Mouse (Mus musculus) midbrain, embryonic 15.5 days (tissue): ENCODE measurements around the gene Hemgn. TPM values are rescaled to one million over a fixed set of nuclear protein-coding genes. Genes with fewer than 3 reads are reported as not detected.

ENCODE experiments used
- ATAC-seq: fragments of 200-750 bp; cut with Nextera tagmentation; replicated peaks from 2 replicates; pipeline ENCODE4 v1.8.0; 2017; ENCODE audit warnings: moderate TSS enrichment
- H3K27ac ChIP-seq: fragments of 300-500 bp; sonication (generic); 2 replicates; pipeline ENCODE4 v1.5.1; 2015; ENCODE audit warnings: mild to moderate bottlenecking, inconsistent platforms
- H3K27me3 ChIP-seq: fragments of 300-500 bp; sonication (generic); replicated peaks from 2 replicates; pipeline ENCODE4 v1.6.1; 2015; ENCODE audit warnings: inconsistent platforms
- H3K36me3 ChIP-seq: fragments of 300-500 bp; sonication (generic); replicated peaks from 2 replicates; pipeline ENCODE4 v1.6.1; 2015; ENCODE audit warnings: inconsistent platforms
- H3K4me1 ChIP-seq: fragments of 300-500 bp; sonication (generic); 2 replicates; pipeline ENCODE4 v1.6.1; 2015; ENCODE audit warnings: inconsistent platforms
- H3K4me2 ChIP-seq: fragments of 300-500 bp; sonication (generic); 2 replicates; pipeline ENCODE4 v1.6.1; 2015; ENCODE audit warnings: inconsistent platforms, mild to moderate bottlenecking, moderate library complexity
- H3K4me3 ChIP-seq: fragments of 300-500 bp; sonication (generic); 2 replicates; pipeline ENCODE4 v1.5.1; 2015; ENCODE audit warnings: mild to moderate bottlenecking, inconsistent platforms
- H3K9ac ChIP-seq: fragments of 300-500 bp; sonication (generic); 2 replicates; pipeline ENCODE4 v1.6.1; 2015; ENCODE audit warnings: mild to moderate bottlenecking, inconsistent platforms
- H3K9me3 ChIP-seq: fragments of 300-500 bp; sonication (generic); 2 replicates; pipeline ENCODE4 v1.6.1; 2016; ENCODE audit warnings: inconsistent platforms
- WGBS: fragments of 180-500 bp; shearing (Covaris S2); methylation state at CpG from one replicate; pipeline ENCODE4 v1.1.7; 2015; ENCODE audit warnings: mixed read lengths; 5-methylcytosine and 5-hydroxymethylcytosine counted together
- polyA plus RNA-seq: library from polyadenylated mRNA; unstranded; fragments of >200 nt; fragmentation: Nextera tagmentation; extraction: Ambion mirVana; gene quantifications from 2 replicates; pipeline ENCODE4 v1.2.1, GENCODE M21; 2015

Gene Hemgn
- 0.14 and 0.59 TPM in 2 replicates for polyA plus RNA-seq

DNA sequence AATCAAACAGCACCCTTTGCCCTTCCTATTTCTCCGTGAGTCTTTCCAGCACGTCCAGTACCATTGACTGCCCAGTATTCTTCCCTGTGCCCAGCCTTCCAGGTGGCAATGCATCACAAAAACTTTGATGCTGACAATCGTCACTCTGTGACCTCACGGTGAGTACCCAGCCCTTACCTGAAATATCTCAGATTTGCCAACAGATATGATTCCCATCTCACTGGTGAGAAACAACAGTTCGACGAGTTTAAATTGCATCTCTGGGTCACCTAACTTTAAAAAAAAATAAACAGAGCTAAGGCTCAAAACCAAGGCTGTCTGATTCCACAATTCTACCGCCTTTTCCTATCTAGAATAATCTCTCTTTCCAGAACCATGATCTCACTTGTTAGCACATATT lies at the start of gene Hemgn:
Gene Hemgn (minus strand): TSS at position 101 of the 400 bp plus-strand sequence.
- H3K9me3 ChIP-seq, result no peaks in the 10 kb centered on the region
- no peak within 1 kb of the TSS for H3K4me2 ChIP-seq
- no peak within 1 kb of the TSS for H3K27ac ChIP-seq
- no peaks in the 10 kb centered on the region for H3K36me3 ChIP-seq
- H3K27me3 ChIP-seq, result no peaks in the 10 kb centered on the region
- no peaks in the 10 kb centered on the region for H3K4me1 ChIP-seq
- WGBS, result 84% methylated on average over 7 of the region's 7 CpGs
- no peak within 1 kb of the TSS for H3K9ac ChIP-seq
- ATAC-seq, result no peak
- H3K4me3 ChIP-seq, result no peak within 1 kb of the TSS

DNA sequence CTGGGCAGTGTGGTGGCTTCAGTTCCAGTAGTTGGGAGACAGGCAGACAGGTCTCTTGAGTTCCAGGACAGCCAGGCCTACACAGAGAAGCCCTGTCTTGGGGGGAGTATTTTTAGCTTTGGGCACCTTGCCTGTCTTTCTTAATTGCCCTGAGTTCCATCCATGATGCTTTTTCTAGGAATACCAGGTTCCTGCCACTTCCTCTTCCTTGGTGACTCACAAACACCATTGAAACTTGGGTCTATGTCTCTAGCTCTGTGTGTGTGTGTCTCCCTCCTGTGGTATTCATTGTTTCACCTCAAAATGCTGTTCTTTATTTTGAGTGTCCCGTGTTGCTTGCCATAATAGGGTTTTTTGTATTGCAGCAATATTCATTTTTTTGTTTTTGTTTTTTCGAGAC lies 45.1 kb upstream of the Hemgn start:
- 0 out of 2 replicates have a peak, but pooled peaks cover 8% of the 10 kb centered on the region for H3K36me3 ChIP-seq
- WGBS, result 85% methylated on average over 2 of the region's 2 CpGs
- H3K4me3 ChIP-seq, result no peak overlapping the region
- H3K9ac ChIP-seq, result no peak overlapping the region
- no peaks in the 10 kb centered on the region for H3K27me3 ChIP-seq
- peaks cover 10% of the 10 kb centered on the region for H3K4me1 ChIP-seq
- no peak overlapping the region for H3K27ac ChIP-seq
- no peak for ATAC-seq
- no peak overlapping the region for H3K4me2 ChIP-seq
- no peaks in the 10 kb centered on the region for H3K9me3 ChIP-seq

- H3K27me3 ChIP-seq, result no peaks in the 10 kb centered on the region
- no peak overlapping the region for H3K9ac ChIP-seq
- peaks cover 22% of the 10 kb centered on the region for H3K4me1 ChIP-seq
- 0 out of 2 replicates have a peak, but pooled peaks cover 8% of the 10 kb centered on the region for H3K36me3 ChIP-seq
- H3K27ac ChIP-seq, result no peak overlapping the region
- H3K4me2 ChIP-seq, result no peak overlapping the region
- no peaks in the 10 kb centered on the region for H3K9me3 ChIP-seq
- ATAC-seq, result no peak
- WGBS, result 99% methylated on average over 3 of the region's 3 CpGs
- H3K4me3 ChIP-seq, result no peak overlapping the region
Measured at GRCm38 (mm10) chr4:46457186-46457585, 43.9 kb upstream of the Hemgn start.

GRCm38 (mm10) chr4:46456762-46457161 lies 43.5 kb upstream of the Hemgn start:
- no peak overlapping the region for H3K4me2 ChIP-seq
- H3K36me3 ChIP-seq, result 0 out of 2 replicates have a peak, but pooled peaks cover 7% of the 10 kb centered on the region
- no peaks in the 10 kb centered on the region for H3K27me3 ChIP-seq
- no peak overlapping the region for H3K9ac ChIP-seq
- peaks cover 22% of the 10 kb centered on the region for H3K4me1 ChIP-seq
- no peak overlapping the region for H3K27ac ChIP-seq
- ATAC-seq, result no peak
- 93% methylated on average over 4 of the region's 4 CpGs for WGBS
- no peak overlapping the region for H3K4me3 ChIP-seq
- no peaks in the 10 kb centered on the region for H3K9me3 ChIP-seq

DNA sequence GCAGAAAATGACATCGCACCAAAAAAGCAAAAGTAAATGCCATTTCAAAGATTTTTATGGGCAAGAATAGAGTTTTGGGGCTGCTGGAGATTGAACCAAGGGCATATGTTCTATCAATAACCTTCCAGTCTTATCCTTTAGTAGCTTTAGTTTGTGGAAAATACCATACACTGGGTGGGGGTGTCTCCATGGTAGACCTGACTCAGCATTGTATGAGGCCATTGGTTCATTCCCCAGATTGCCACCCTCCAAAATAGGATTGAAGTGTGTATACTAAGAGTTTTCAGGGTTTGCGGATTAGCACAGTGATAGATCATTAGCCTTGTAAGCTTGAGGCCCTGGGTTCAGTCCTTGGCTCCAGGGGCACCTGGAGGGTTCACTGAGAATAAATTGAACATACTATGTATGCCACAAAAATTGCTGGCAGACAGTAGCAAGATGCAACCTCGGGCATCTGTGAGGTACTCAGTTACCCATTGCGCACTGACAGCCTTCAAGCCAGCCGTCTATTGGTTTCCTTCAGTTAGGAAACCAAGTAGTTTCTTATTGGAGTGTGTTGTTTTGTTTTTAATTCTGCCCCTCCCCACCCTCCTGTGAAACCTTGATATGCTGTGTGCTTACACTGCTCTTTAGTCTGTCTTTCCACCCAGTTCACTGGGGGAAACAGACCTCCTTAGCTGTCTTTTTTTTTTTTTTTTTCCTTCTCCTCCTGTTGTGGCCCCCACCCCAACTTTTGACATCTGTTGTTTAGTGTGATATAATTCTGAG lies 41.0 kb upstream of the Hemgn start:
- 80% methylated on average over 5 of the region's 5 CpGs for WGBS
- Histone ChIP-seq H3K27ac (no peak overlapping the region), H3K4me3 (no peak overlapping the region), H3K9me3 (no peaks in the 10 kb centered on the region), H3K27me3 (no peaks in the 10 kb centered on the region), H3K36me3 (no peaks in the 10 kb centered on the region), H3K4me2 (no peak overlapping the region), H3K4me1 (peaks cover 30% of the 10 kb centered on the region), H3K9ac (no peak overlapping the region; the same call in 1 of the 2 replicates)
- ATAC-seq, result no peak

- no peaks in the 10 kb centered on the region for H3K36me3 ChIP-seq
- 43% methylated on average over 13 of the region's 13 CpGs for WGBS
- no peak for ATAC-seq
- H3K4me3 ChIP-seq, result peak overlapping the region; percentile 89
- peak overlapping the region; percentile 76 for H3K4me2 ChIP-seq
- H3K4me1 ChIP-seq, result peaks cover 30% of the 10 kb centered on the region
- 0 out of 2 replicates have a peak overlapping the region, but pooled peaks have one; percentile 94 for H3K9ac ChIP-seq
- H3K27ac ChIP-seq, result peak overlapping the region; percentile 98; the same call in 1 of the 2 replicates
- no peaks in the 10 kb centered on the region for H3K9me3 ChIP-seq
- H3K27me3 ChIP-seq, result no peaks in the 10 kb centered on the region
Measured at GRCm38 (mm10) chr4:46452855-46453719, 39.8 kb upstream of the Hemgn start.

DNA sequence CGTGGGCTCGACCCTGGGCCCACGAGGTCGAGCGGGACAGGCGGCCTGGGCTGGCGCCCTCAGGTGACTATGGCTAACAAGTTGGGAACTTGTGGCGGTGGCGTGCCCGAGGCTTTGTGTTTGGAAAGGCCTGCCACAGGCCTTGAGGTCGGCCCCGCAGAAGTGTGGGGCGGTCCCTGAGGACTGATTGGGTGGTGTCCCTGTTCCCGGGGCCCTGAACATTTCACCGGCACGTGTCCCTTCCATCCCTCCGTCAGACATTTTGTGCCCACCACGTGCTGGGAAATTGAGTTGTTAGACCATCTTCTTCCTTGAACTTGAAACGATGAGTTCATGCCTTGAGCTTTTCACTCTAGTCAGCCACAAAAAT lies 39.2 kb upstream of the Hemgn start:
- peak; percentile 16 for ATAC-seq

GRCm38 (mm10) chr4:46451758-46452480 lies 38.6 kb upstream of the Hemgn start:
- Histone ChIP-seq H3K27ac (peak overlapping the region; percentile 98), H3K4me1 (peaks cover 30% of the 10 kb centered on the region), H3K9me3 (no peaks in the 10 kb centered on the region), H3K27me3 (no peaks in the 10 kb centered on the region), H3K36me3 (no peaks in the 10 kb centered on the region), H3K4me3 (peak overlapping the region; percentile 89), H3K4me2 (peak overlapping the region; percentile 76), H3K9ac (peak overlapping the region; percentile 94)
- ATAC-seq, result peak; percentile 70
- under 1% methylated on average over 73 of the region's 111 CpGs for WGBS

More for the DNA sequence above, 39.2 kb upstream of the Hemgn start:
- peak overlapping the region; percentile 98 for H3K27ac ChIP-seq
- no peaks in the 10 kb centered on the region for H3K36me3 ChIP-seq
- peak overlapping the region; percentile 89 for H3K4me3 ChIP-seq
- H3K4me1 ChIP-seq, result peaks cover 30% of the 10 kb centered on the region
- under 1% methylated on average over 19 of the region's 19 CpGs for WGBS
- no peaks in the 10 kb centered on the region for H3K27me3 ChIP-seq
- H3K9me3 ChIP-seq, result no peaks in the 10 kb centered on the region
- peak overlapping the region; percentile 94 for H3K9ac ChIP-seq
- H3K4me2 ChIP-seq, result peak overlapping the region; percentile 76

DNA sequence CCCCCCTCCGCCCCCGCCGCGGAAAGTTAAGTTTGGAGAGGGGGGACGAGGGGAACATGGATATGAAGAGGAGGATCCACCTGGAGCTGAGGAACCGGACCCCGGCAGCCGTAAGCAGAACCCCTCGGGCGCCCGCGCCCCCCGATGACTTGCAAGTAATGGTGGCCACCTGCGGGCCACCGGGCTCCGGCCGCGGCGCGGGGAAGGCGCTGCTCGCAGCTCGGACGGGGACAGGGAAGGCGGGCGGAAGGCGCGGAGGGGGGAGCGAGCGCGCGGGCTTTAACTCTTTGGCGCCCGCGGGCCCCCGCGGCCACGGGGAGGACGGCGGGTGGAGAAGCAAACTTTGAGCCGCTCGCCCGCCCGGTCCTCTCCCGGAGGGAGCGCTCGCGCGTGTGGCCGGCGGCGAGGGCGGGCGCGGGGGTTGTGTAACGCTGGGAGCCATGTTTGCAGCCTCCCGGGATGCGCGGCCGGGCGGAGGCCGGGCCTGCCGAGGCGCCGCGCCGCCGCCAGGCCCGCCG lies 38.0 kb upstream of the Hemgn start:
- H3K9ac ChIP-seq, result peak overlapping the region; percentile 94
- H3K27ac ChIP-seq, result peak overlapping the region; percentile 98
- H3K36me3 ChIP-seq, result no peaks in the 10 kb centered on the region
- H3K27me3 ChIP-seq, result no peaks in the 10 kb centered on the region
- H3K4me2 ChIP-seq, result peak overlapping the region; percentile 76
- peak; percentile 61 for ATAC-seq
- WGBS, result under 1% methylated on average over 56 of the region's 70 CpGs
- H3K4me3 ChIP-seq, result peak overlapping the region; percentile 89
- peaks cover 30% of the 10 kb centered on the region for H3K4me1 ChIP-seq
- no peaks in the 10 kb centered on the region for H3K9me3 ChIP-seq

DNA sequence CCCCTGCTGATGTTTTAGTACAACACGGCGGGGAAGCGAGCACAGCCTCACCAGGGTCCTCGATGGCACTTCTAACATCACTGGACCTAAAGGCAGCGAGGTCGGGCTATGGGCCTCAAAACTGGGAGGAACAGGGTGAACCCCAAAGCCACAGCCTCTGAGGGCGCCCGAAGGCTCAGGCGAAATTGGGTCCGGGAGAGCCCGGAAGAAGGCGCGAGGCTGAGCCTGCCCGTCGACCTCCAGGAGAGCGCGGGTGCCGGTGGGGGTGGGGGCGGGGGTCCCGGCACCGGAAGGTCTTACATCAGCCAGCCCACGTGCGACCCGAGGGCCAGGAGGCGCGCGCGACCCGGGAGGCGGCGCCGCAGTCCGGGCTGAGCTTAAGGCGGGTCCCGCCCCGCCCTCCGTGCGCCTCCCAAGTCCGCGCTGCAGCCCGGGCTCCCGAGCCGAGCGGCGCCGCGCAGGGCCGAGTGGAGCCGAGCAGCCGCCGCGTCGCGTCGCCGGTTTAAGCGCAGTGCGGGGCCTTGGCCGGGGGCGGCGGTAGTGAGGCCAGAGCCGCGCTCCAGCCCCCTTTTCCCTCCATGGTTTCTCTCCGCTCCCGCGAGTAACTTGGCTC lies 37.3 kb upstream of the Hemgn start, which contains the start of gene Anp32b:
Gene Anp32b (plus strand): TSS at position 384 of the 613 bp plus-strand sequence.
- ATAC-seq, result peak; percentile 96
- peak within 1 kb of the TSS; percentile 89 for H3K4me3 ChIP-seq
- under 1% methylated on average over 60 of the region's 66 CpGs for WGBS
- H3K36me3 ChIP-seq, result no peaks in the 10 kb centered on the region
- peak within 1 kb of the TSS; percentile 98 for H3K27ac ChIP-seq
- H3K4me2 ChIP-seq, result peak within 1 kb of the TSS; percentile 76
- peak within 1 kb of the TSS; percentile 94 for H3K9ac ChIP-seq
- no peaks in the 10 kb centered on the region for H3K27me3 ChIP-seq
- H3K4me1 ChIP-seq, result peaks cover 30% of the 10 kb centered on the region
- H3K9me3 ChIP-seq, result no peaks in the 10 kb centered on the region

GRCm38 (mm10) chr4:46450020-46450518 lies 36.8 kb upstream of the Hemgn start:
- H3K27ac ChIP-seq, result peak overlapping the region; percentile 98
- ATAC-seq, result no peak
- H3K4me3 ChIP-seq, result peak overlapping the region; percentile 89
- H3K4me1 ChIP-seq, result peaks cover 30% of the 10 kb centered on the region
- H3K9ac ChIP-seq, result peak overlapping the region; percentile 94
- no peaks in the 10 kb centered on the region for H3K27me3 ChIP-seq
- H3K4me2 ChIP-seq, result peak overlapping the region; percentile 76
- 34% methylated on average over 7 of the region's 7 CpGs for WGBS
- H3K36me3 ChIP-seq, result no peaks in the 10 kb centered on the region
- no peaks in the 10 kb centered on the region for H3K9me3 ChIP-seq
